Mouse (Mus musculus): ENCODE results near the gene Ica1. TPM values are rescaled to one million over a fixed set of nuclear protein-coding genes. Genes with fewer than 3 reads are reported as not detected.
A peak's percentile ranks its signal among the peaks of the same experiment; 100 is the strongest.

Ica1 gene
- total RNA-seq, 2 experiments from 2014 or later, result 62.1 to 66.6 TPM

DNA sequence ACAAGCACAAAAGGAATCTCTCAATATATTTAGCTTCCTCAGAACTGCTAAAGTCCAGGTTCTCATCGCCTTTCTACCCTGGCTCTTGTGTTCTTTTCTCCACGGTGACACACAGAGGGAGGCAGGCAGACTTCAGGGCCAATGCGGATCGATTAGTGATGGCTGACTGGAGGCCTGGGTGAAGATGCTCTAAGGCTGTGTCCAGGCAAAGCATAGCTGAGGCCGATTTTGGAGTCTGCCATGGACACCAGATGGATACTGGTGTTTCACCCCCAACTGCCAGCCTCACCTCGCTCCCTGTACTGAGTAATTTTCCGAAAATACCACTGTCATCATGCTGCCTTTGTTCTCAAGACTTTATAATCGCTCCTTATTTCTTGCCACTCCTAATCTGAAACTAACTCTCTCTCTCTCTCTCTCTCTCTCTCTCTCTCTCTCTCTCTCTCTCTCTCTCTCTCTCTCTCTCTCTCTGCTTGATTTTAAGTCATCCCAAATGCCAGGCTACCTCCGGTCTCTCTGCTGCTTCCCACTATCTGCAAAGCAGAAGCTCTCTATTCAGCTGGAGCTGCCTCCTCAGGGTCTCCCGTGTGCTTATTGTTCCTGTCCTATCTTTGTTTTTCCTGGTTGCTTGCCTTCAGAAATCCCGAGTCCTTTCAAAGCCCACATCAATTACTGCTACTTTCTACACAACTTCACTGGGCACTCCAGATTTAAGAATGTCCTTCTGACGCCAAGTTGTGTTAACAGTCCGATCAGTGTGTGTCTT lies 118.9 kb downstream of the Ica1 start:
- intact Hi-C loops (cut with DNase I), result no loop called here
- DNase-seq (ENCODE audit: extremely low spot score in 1 of 2, low spot score in 2 of 2), result no peak

DNA sequence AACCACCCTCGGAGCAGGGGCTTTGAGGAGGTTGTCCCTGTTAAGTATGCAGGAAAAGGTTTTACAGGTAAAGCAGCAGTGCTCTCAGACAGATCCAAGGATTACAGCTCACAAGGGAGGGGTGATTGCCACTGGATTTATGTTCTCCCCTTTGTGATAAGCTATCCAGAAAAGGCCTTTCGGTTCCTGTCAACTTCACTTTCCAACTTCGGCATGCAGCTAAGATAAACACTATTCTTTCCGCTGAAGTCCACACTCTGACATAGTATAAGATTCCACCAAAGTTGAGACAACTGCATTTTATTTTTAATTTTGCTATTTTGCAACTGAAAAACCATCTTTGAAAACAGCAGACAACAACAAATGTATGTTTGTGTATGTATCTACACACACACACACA lies 119.9 kb downstream of the Ica1 start:
- no peak for DNase-seq (ENCODE audit: extremely low spot score in 1 of 2, low spot score in 2 of 2)
- intact Hi-C loops (cut with DNase I), result no loop called here

DNA sequence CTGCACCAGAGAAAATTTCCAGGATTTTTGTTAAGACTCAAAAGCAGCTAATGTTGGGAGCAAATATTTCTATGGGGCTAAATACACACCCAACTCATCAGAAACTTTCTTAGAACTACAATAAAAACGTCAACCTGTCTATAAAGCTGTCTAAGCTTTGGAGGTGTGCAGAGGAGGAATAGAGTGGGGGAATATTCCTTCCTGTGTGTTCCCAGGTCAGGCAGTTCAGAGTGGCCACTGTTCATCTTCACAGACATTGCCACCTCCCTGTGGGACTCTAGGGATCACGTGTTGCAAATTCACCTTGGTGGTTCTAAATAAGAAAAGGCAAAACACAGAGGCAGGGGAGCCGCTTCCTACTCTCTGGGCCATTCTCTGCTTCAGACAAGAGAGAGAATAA lies 120.8 kb downstream of the Ica1 start:
- no peak for DNase-seq (ENCODE audit: extremely low spot score in 1 of 2, low spot score in 2 of 2)
- intact Hi-C loops (cut with DNase I), result no loop called here

- DNase-seq (ENCODE audit: extremely low spot score in 1 of 2, low spot score in 2 of 2), result no peak
- intact Hi-C loops (cut with DNase I), result no loop called here
Measured at GRCm38 (mm10) chr6:8655454-8655853, 122.8 kb downstream of the Ica1 start.

- intact Hi-C loops (cut with DNase I), result no loop called here
- no peak for DNase-seq (ENCODE audit: extremely low spot score in 1 of 2, low spot score in 2 of 2)
Measured at GRCm38 (mm10) chr6:8650413-8650812, 127.9 kb downstream of the Ica1 start.

- DNase-seq (ENCODE audit: extremely low spot score in 1 of 2, low spot score in 2 of 2), result no peak
- intact Hi-C loops (cut with DNase I), result no loop called here
Measured at GRCm38 (mm10) chr6:8649295-8649865, 128.9 kb downstream of the Ica1 start.

- intact Hi-C loops (cut with DNase I), result no loop called here
- no peak for DNase-seq (ENCODE audit: extremely low spot score in 1 of 2, low spot score in 2 of 2)
Measured at GRCm38 (mm10) chr6:8648185-8648901, 129.9 kb downstream of the Ica1 start.

GRCm38 (mm10) chr6:8647513-8648184 lies 130.6 kb downstream of the Ica1 start:
- intact Hi-C loops (cut with DNase I), result no loop called here
- DNase-seq (ENCODE audit: extremely low spot score in 1 of 2, low spot score in 2 of 2), result no peak

- intact Hi-C loops (cut with DNase I), result no loop called here
- no peak for DNase-seq (ENCODE audit: extremely low spot score in 1 of 2, low spot score in 2 of 2)
Measured at GRCm38 (mm10) chr6:8645708-8646107, 132.6 kb downstream of the Ica1 start.

- peak; percentile 40 to 43 for DNase-seq (ENCODE audit: extremely low spot score in 1 of 2, low spot score in 2 of 2)
- intact Hi-C loops (cut with DNase I), result no loop called here
Measured at GRCm38 (mm10) chr6:8644703-8645102, 133.6 kb downstream of the Ica1 start.

DNA sequence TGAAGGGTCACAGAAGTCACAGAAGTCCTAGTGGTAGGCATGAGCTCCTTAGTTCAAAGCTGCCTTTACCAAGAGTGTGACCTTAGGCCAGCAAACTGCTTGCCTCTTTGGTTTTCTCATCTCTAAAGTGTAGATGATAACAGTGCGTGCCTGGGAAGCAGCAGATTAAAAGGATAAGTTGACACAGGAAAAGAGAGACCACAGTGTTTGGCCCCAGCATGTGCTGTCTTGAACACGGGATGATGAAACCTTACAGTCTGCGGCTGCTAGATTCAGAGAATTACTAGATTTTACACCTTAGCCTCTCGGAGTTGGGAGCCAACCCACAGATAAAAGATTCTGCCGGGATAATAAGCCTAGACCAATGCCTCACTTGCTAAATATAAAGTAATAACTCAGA lies 137.4 kb downstream of the Ica1 start:
- DNase-seq (ENCODE audit: extremely low spot score in 1 of 2, low spot score in 2 of 2), result no peak
- intact Hi-C loops (cut with DNase I), result no loop called here

DNA sequence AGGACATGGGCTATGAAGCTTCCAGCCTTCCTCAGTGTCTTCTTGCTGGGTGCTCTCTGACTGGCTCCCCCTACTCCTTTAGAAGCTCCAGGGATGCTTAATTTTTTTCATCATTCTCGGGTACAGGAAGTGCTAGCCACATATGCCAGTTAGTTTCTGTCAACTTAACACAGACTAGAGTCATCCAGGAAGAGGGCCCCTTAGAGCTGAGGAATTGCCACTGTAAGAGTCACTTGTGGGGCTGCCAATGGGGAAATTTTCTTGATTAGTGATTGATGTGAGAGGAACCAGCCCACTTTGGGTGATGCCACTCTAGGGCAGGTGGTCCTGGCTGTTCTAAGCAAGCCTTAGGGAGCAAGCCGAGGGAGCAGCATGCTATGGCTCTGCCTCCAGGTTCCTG lies 138.8 kb downstream of the Ica1 start:
- no peak for DNase-seq (ENCODE audit: extremely low spot score in 1 of 2, low spot score in 2 of 2)
- intact Hi-C loops (cut with DNase I), result no loop called here

GRCm38 (mm10) chr6:8638899-8639298 lies 139.4 kb downstream of the Ica1 start:
- intact Hi-C loops (cut with DNase I), result no loop called here
- no peak for DNase-seq (ENCODE audit: extremely low spot score in 1 of 2, low spot score in 2 of 2)

DNA sequence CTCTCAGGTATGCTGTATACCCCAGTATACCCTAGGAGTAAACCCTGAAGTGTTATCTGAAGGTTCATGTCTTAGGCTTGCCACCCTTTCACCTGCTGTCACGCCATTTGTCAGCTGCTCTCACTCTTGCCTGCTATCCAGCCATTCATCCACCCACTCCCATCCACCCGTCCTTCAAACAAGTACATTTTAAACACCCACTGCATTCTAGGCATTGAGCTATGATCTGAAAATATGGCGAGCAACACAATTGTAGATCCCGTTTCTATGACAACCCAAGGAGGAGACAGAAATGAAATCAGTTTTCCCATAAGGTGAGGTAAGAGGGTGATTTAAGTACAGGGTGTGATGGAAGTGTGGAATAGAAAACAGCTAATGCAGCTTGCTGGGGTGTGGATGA lies 140.2 kb downstream of the Ica1 start:
- peak in 1 of 2 experiments; percentile 56 for DNase-seq (ENCODE audit: extremely low spot score in 1 of 2, low spot score in 2 of 2)
- intact Hi-C loops (cut with DNase I), result no loop called here

DNA sequence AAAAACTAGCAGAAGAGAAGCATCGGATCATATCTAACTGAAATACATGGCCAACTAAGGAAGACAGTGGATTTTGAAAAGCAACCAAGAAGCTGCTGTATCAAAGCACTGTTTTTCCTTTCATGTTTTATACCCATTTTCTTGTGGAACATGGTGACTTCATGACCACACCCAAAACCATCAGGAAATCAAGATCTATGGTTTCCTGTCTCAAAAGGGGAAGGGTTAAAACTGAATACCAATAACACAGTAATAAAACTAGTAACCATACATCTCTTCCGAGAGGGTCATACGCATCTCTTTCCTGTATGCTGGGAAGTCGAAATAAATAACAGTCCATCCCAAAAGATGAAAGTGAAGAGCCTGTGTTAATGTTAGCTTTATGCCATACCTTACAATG lies 145.6 kb downstream of the Ica1 start:
- intact Hi-C loops (cut with DNase I), result no loop called here
- DNase-seq (ENCODE audit: extremely low spot score in 1 of 2, low spot score in 2 of 2), result no peak

GRCm38 (mm10) chr6:8631986-8632632 lies 146.2 kb downstream of the Ica1 start:
- intact Hi-C loops (cut with DNase I), result no loop called here
- DNase-seq (ENCODE audit: extremely low spot score in 1 of 2, low spot score in 2 of 2), result no peak

- intact Hi-C loops (cut with DNase I), result no loop called here
Measured at GRCm38 (mm10) chr6:8631362-8631761, 146.9 kb downstream of the Ica1 start.

GRCm38 (mm10) chr6:8630531-8630930 lies 147.8 kb downstream of the Ica1 start:
- no peak for DNase-seq (ENCODE audit: extremely low spot score in 1 of 2, low spot score in 2 of 2)
- intact Hi-C loops (cut with DNase I), result no loop called here

More at GRCm38 (mm10) chr6:8631362-8631761, 146.9 kb downstream of the Ica1 start:
- DNase-seq (ENCODE audit: extremely low spot score in 1 of 2, low spot score in 2 of 2), result no peak

DNA sequence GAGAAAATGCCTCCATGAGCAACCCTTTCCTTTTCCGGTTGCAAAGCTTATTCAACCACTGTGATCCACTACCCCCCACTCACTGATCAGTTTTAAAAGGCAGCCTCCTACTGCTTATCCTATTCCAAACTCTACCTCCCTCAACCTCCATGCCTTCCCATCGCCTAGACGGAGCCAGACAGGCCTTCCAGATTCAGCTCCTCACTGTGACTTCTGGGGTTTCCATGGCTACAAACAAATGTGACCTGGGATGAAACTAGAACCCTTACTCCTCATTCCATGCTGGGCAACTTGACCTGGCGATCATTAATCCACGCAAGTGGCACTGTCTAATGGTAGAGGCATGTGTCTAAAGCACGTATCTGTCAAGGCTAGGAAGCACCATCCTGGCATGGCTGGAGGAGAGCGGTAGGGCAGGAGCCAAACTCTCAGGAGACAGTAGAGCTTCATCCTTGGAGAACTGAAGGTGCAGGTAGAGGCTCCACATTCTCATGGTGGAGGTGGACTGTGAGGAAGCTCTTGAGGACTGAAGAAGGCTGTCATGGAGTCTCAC lies 149.5 kb downstream of the Ica1 start:
- no peak for DNase-seq (ENCODE audit: extremely low spot score in 1 of 2, low spot score in 2 of 2)
- intact Hi-C loops (cut with DNase I), result no loop called here

Measured in left cerebral cortex, postnatal 10 days (tissue).